Mouse (Mus musculus) mesoderm, embryonic 11.5 days (tissue): ENCODE measurements around the gene Atp5h.
A peak's percentile ranks its signal among the peaks of the same experiment; 100 is the strongest.

ENCODE experiments used
- DNase-seq: peaks from one replicate; pipeline ENCODE4 v3.0.0-alpha.2; 2012; ENCODE audit warnings: low read depth, low spot score

The Atp5h gene

DNA sequence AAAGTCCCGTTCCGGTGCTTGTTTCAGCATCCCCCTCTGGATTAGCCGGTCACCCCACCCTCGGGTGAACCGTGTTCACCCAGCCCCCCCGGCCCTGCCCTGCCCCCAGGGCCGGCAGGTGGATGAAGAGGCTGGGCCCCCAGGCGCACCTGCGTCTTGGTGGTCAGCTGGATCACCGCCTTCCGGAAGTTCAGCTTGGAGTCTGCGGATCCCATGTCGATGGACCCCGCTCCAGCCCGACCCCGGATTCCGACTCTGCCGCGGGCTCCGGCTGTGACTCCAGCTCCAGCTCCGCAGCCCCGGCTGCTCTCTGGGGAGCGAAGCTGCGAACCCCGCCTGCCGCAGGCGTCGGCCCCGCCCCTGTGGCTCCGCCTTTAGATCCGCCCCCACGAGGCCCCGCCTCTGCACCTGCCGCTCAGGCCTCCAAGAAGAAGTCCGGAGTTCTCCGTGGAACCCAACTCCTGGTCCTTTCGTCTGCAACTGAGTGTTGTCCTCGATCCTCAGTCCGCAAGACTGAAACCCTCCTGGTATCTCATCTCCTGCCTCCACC is 52.3 kb downstream of the Atp5h start, which contains the start of gene Hid1:
TSS of gene Hid1 (minus strand) at position 362 of the 550 bp plus-strand sequence.
- peak; percentile 78 for DNase-seq

DNA sequence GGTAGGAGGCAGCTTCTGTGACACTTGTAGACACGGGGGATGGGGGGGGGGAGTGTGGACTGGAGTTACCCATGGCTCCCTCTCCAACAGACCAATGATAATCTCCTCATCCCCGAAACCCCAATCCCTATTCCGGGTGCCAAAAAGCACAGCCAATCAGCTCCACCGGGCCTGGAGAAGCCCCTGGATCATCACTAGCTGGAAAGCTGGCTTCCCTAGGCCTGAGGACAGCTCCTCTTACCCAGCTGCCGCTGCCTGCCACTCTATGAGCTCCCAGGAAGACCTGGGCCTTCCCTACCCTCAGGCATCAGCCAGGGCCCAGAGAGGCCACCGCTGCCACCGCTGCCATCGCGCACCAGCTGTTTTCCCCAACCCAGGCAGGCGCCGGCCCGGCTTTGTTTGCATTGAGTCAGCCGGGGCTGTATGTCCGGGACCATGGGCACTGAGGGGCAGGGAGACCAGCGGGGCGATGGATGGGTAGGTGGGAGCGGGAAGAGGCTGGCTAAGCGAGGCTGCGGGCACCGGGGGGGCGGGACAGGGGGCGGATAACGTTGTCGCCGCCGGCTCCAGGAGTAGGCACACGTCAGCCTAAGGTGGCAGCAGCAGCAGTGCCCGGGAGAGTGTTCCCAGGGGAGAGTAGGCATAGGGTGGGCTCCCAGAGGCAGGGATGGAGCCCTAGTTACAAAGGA is 52.9 kb downstream of the Atp5h start:
- DNase-seq, result no peak

DNA sequence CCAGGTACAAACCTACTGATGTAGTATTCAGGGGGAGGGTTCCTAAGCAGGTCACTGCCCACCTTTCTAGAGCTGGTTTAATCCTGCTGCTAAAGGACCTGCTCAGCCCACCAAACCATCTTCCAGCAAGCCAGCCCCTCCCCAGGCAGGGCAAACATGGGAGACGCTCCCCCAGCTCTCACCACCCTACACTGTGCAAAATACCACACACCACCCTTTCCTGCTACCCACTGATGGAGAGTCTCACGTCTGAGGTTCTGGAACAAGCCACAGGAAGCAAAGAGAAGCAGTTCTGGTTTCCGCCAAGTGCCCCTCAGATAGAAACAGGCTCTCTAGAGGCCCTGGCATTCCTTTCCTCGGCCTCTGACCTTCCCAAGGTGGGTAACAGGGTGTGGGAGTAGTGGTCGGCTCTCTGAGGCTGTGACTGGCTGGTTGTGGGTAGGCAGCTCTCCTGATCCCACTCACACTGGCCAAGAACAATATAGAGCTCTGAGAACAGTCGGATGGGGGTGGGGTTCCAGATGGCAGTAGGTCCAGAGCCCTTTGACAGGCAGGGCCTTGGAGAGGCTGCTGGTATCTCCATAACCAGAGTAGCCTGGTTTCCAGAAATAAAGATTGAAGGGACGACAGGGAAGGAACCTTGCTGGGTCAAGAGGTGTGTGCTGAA is 53.6 kb downstream of the Atp5h start:
- no peak for DNase-seq
